Mouse (Mus musculus): ENCODE measurements around the gene Clasrp.

Gene Clasrp

DNA sequence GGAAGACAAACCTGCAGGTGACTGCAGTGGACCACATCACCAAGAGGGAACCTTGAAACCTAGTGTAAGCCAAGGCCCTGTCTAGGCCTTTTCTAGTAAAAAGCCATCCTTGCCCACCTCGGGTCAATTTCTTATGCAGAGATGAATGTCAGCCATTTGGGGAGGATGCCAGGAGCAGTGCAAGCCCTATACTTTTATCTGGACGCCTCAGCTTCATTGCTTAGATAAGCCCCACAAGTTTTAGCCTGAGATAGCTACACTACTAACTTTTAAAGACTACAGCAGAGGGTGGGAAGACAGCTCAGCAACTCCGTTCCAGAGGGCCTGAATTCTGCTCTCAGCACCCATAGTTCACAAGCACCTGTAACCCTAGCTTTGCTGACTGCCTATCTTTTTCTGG lies 40.4 kb downstream of the Clasrp start:
- DNase-seq (ENCODE audit: low spot score), result no peak

DNA sequence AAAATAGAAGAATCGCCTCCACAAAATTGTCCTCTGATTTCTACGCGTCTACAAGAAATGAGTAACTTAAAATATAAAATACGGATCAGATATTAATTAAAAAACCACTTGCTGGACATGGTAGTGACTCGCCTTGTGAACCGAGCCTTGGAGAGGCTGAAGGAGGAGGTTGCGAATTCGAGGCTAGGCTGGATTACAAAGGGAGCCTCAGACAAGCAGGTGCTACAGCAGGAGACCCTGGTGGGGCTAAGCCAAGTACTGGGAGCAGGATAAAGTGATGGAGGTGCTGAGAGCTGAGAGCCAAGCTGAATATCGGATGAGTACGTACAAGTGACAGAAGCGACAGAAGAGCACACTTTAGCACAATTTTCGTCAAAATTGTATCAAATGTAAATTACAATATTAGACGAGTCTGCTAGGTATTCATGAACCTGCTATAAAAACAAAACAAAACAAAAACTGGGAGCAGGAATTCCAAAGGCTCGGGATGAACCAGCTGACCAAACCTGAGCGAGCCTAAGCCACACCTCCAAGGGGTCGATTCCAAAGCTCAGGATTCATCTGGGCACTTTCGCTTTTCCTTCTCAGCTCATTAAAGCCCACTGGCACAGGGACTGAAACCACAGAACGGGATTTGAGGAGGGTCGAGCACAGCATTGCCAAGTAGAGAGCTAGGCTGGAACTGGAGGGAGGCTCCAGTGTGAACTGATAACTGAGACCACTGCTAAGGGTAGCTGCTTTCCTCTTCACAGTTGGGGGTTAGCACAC lies 41.5 kb downstream of the Clasrp start, which contains the start of gene Ppp1r37:
Ppp1r37 (minus strand) TSS at position 434 of the 768 bp plus-strand sequence.
- DNase-seq (ENCODE audit: low spot score), result peak; percentile 35

DNA sequence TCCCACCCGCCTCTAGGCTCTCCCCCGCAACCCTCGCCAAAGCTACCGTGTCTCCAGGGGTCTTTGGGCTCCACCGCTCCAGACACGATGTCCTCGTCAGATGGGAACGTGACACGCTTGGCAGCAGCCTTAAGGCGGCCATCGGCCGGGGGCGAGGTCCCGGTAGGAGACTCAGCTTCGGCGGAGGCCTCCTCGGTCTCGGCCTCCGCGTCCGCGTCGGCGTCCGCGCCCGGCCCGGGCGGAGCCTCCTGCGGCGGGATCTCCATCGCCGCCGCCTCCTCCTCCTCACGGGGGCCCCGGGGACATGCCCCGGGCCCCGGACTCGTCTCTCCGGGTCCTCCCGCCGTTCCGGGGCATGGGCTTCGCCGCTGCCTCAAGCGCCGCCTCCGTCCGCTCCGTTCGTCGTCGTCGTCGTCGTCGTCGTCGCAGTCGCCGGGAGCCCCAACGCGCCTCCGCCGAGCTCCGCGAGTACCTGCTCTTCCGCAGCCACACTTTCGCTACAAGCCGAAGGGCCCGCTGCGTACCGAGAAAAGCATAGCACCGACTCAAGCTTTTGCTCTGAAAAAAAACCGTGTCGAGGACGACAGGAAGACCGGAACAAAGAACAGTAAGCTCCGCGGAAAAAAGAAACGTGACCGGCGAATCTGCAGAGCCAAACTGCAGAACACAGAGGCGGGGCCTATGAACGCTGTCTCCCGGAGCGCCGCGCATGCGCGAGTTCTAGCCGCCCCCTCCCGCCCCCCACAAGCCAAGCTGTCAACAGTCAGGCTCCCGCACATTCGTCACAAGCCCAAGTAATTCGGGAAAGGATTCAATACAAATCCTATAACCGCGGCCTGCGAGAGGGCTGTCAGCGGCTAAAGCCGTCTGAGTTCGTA lies 42.3 kb downstream of the Clasrp start:
- DNase-seq (ENCODE audit: low spot score), result peak; percentile 82

DNA sequence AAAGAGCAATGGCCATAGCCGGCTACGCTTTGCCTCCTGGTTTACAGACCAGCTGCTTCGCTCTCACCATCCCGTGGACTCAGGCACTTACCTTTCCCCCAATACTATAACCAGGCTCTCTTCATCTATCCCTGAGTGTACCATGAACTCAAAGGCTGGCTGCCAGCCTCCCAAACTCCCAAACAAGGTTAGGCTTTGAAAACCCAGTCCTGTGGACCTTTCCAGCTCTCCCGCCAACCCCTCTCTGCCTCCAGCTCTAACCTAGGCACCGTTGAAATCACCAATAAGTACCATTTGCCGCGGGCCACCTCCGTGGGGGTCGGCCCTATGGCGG lies 42.9 kb downstream of the Clasrp start:
- DNase-seq (ENCODE audit: low spot score), result no peak

DNA sequence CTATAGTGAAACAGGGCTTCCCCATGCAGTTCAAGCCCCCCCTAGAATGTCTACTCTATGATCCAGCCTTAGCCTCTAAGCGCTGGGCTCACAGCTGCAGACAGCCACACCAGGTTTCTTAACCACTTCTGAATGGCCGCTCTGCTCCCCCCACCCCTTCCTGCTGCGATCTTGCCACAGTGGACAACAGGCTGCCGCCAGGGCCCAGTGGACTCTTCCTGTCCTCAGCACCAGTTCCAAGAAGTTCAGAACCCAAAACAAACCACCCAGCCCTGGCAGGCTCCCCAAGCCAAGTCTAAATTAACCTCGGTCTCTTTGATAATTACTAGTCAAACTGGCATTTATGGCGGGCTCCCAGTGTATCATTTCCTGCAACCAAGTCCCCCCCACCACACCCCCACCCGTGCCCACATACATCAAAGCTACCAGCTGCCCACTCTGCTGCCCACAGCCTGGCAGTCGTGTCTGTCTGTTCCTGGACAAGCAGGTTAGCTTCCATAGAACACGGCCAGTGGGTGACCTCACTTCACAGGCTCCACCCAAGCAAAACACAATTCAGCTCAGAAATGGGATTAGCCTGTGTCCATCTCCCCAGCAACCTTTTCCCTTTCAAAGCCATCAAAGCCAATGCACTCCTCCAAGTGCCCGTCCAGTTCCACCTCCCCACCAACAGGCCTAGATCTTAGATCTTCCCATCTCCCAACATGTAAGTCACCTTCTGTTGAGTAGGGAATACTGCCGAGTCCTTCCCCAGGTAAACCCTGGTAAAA lies 43.6 kb downstream of the Clasrp start:
- peak; percentile 19 for DNase-seq (ENCODE audit: low spot score)

DNA sequence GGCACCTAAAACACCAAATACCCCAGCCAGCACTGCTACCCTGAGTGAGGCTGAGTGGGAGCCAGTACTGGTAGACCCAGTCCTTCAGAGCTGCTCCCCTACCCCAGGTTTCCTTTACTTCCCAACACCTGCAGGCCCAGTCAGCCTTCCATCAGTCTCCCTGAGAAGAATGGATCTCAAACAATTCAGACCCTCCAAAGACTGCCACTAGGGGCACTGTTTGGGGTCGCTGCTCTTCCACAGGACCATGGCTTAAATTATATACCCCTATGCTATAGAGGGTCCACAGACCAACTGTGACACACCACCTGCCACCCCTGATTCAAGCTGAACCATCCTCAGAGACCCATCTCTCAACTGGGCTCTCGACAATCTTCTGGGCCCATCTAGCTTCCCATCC lies 45.3 kb downstream of the Clasrp start:
- no peak for DNase-seq (ENCODE audit: low spot score)

DNA sequence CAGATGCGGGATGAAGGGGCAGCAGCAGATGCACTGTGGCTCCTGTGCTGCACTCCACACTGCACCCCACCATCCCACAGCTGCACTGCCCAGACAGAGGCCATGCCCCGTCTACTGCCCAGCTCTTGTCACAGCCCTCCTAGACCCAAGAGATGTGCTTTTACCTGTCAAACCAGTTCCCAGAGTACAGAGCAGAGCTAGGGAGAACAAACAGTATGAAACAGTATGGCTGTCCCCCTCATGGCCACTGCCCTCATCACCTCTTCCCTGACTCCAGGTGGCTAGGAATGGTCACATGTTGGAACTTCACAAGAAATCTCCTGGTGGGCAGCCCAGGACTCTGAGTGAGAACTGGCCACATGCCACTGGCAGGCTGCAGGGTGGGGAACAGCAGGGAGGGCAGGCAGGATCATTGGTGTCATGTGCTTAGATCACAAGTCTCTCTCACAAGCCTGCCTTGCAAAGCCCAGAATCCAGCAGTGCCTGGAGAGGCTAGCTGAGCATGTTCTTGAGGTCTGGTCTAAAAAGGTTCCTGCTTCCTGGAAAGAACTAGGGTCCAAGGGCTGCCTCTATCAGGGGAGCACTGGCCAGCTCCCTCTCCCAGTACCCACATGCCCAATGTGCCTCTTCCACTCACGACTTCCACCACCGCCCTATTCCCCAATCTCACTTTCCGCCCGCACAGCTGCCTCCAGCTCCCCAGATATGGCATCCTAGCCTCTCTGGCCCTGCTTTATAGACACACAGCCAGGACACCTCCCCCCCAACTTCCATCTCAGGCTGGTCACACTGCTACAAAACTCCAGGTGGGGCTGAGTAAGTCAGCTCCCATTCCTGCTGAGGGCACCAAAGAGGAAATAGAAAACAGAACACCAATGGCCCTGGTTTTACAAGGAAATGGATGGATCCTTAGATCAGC lies 46.0 kb downstream of the Clasrp start:
- no peak for DNase-seq (ENCODE audit: low spot score)

DNA sequence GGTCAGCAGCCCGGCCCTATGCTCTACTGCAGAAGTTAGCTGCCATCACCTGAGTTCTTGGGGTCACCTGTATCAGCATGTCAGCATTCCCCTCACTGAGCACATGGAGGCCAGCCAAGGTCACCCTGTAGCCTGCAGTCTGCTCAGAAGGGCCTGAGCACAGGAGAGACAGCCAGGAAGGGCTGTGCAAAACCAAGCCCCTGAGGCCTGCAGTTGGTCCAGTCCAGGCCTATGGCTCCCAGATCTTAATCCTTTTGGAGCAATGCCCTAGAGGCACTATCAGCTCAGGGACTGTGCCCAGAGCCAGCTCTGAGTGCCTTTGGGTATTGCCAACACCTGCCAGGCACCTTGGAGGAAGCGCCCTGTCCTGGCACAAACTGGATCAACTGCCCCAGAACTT lies 47.2 kb downstream of the Clasrp start:
- DNase-seq (ENCODE audit: low spot score), result no peak

DNA sequence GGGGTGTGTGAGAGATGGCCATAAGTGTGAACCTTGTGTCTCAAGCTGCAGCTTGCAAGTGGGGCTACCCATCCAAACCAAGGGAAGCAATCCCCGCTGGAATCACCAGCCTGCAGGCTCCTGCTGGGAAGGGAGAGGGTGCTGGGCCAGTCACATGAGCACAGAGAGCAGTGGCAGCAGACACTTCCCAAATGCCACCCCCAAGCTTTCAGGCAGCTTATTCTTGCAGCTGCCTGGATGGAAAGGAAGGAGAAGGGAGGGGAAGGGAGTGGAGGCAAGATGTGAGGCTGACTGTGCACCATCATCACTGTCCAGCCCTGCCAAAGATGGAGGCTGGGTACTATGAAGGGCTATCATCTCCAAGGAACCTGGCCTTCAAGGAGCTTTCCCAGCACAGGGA lies 50.1 kb downstream of the Clasrp start:
- DNase-seq (ENCODE audit: low spot score), result no peak

DNA sequence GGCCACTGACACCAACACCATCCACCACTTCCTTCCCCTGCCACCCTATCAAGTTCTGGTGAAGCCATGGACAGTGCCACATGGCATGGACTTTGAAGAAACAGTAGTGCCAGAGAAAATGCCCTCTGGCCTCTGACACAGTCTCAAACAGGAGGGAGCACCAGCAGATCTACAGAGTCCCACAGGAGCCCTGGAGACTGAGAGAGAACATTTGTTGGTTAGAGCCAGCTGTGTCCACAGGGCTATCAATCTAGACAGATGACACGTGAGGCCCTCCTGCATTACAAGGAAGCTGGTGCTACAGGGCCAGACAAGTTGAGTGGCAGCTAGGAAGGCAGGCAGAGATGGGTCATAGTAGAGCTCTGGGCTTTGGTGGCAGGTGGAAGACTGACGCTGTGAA lies 51.8 kb downstream of the Clasrp start:
- DNase-seq (ENCODE audit: low spot score), result no peak

DNA sequence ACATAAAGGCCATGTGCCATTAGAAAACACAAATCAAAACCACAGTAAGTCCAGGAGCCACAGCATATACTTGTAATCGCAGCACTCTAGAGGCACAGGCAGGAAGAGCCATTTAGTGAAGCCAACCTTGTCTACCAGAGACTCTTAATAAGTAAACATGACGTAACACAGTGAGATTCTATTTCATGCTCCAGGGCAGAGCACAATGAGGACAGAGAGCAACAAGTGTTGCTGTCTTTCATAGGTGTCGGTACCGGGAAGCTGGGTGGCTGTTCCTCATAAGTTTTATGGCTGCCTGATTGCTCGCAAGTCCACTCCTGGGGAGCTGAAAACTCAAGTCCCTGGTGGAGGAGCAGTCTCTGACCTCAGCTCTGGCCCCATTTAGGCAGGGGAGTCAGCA lies 52.7 kb downstream of the Clasrp start:
- no peak for DNase-seq (ENCODE audit: low spot score)

DNA sequence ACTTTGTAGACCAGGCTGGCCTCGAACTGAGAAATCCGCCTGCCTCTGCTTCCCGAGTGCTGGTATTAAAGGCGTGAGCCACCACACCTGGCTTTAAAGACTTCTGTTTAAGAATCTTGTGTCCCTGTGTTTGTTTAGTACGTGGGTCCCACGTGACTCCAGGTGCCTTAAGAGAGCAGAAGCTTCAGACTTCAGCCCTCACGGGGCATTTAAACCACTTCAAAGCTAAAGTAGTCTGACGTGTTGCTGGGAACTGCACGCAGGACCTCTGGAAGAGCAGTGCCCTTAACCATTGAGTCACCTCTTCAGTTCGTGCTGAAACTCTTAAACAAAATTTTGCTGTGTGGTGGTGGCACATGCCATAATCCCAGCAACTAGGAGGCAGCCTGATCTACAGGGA lies 54.9 kb downstream of the Clasrp start:
- no peak for DNase-seq (ENCODE audit: low spot score)

DNA sequence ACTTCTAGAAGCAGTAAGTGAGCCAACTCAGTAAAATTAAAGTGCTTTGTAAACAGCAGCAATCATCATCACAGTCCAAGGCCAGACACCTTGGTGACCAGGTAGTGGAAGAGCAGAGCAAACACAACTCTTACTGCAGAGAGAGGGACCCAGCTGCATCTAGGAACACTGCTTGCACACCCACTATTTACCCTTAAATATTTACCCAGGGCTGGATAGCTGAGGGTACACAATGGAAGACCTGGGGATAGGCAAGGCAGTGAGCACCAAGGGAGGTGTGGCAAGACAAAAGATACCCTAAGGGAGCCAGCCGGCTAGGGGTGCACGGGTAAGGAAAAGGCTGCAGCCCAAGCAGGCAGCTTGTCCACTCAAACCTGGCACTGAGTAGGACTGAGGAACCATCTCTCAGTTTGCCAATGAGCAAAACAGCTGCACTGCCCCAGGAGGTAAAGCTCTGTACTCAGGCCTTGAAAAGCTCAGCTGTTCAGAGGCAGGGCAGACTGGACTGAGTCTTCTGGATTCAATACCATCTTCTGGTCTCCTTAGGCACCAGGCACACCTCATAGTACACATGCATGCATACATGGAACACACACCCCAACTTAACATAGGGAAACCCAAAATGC lies 56.8 kb downstream of the Clasrp start:
- DNase-seq (ENCODE audit: low spot score), result no peak

DNA sequence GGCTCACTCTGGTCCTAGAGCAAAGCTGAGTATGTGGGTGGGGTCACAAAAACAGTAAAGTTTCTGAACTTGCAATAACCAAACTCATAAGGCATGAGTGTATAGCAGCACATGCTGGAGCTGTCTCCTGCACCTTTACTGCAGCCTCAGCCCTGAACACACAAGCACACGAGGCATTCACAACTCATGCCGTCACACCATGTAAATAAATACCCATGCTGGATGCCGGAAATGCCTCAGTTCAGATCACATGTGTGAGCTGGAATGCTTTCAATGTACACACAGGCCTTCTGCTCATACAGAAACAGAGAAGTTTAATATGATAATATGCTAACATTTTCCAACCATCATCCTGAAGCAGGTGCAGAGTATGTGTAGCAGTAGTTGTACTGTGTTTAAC lies 58.3 kb downstream of the Clasrp start:
- DNase-seq (ENCODE audit: low spot score), result no peak

DNA sequence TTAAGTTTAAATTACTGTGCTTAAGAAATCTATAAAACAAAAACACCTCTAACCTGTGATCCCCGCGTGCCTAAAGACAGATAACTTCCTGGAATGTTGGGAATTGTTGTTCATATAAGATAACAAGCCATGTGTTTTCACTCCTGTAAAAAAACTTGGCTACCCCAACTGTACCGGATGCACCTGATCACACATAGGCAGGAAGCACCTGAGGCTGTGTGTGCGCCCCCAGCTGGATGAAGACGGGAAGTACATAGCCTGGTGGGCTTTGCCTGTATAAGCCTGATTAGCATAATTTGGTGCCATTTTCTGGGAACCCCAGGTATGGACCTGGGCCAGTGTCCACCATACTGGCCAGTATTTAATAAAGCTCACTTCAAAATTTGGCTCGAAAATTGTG lies 60.7 kb downstream of the Clasrp start:
- no peak for DNase-seq (ENCODE audit: low spot score)

DNA sequence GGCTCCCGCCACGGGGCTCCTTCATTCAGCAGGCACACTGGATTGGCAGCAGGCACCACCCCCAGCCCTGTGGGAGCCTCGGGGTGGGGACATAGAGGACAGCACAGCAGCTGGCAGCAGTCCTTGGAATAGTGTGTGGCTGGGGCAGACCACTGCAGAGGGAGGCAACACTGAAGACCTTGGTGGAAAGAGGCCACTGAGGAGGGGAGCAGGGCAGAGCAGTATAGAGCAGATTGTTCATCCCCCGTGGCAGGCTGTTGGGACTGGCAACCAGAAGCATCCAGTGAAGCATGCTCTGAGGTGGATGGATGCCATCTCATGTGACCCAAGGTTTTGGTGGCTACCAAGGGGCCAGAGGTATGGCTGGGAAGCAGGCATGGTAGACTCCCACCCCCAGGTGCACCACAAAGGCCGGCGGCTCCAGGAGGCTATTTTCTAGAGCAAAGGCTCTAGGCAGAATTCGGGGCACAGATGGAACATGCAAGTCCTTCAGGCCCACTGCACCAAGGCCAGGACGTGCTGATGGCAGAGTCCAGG lies 62.1 kb downstream of the Clasrp start:
- DNase-seq (ENCODE audit: low spot score), result no peak

DNA sequence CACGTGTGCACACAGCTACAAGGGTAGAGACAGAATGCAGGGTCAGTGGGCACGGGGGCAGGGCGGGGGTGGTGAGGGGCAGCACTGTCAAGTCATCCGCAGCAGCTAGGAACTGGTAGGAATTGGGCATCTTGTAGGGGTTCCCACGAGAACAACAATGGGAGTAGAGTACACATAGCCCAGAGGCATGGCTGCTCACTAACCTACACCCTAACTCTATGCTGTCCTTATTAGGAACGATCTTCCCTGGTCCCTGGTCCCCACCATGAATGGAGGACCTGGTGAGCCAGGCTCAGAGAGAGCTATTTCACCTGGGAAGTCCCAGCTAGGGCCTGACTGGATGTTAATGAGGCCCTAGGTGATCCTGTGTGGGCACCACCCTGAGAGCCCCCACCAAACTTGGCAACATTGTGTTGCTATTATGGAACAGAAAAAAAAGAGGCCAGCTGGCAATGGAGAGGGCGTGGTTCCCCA lies 62.6 kb downstream of the Clasrp start:
- DNase-seq (ENCODE audit: low spot score), result no peak

DNA sequence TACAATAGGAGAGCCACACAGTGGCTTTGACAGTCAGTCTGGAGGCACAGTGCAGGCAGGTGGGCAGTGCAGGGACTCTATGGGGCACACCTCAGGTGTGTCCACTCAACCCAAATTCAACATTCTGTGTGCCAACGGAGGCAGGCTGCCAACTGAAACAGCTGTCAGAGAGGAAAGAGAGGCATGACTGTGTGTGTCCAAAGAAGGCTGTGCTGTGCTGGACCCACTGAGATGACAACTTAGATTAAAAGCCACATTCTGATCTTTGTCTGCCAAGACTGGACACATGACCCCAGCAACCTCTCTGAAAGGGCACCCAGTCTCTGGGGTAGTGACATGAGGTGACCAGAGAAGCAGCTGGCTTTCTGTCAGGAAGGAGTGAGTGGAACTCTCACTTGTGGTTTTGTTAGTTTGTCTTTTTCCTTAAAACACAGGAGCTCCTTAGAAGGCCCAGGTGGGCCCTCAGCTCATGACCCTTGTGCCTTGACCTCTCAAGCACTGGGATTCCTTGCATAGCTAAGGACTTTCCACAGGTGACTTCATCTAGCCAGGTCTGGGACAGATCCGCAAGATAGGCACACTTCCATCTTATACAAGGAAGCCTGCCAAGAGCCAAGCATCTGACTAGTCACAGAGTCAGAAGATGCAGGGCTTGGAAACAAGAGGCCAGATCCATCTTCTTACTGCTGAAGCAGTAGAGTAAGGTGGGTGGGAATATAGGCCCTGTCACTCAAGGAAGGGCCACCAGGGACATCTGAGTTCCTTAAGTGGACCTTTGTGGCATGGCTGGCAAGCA lies 63.3 kb downstream of the Clasrp start:
- no peak for DNase-seq (ENCODE audit: low spot score)

DNA sequence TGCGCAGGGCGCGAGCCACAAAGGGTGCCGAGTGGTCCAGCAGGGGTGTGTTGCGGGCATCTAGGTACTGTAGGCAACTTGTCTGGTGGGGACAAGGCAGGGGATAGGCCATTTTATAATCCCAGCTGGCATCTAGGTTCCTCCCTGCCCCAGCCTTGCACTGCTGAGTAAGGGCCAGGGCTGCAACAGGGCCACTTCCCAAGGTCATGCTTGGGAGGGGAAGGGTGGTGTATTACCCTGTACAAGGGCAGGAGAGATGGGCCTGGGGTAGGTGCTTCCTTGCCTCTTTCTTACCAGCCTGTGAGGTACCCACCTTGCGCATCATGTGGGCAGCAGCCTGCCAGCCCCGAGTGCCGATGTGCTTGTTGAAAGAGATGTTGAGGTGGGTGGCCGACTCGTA lies 69.6 kb downstream of the Clasrp start:
- no peak for DNase-seq (ENCODE audit: low spot score)

DNA sequence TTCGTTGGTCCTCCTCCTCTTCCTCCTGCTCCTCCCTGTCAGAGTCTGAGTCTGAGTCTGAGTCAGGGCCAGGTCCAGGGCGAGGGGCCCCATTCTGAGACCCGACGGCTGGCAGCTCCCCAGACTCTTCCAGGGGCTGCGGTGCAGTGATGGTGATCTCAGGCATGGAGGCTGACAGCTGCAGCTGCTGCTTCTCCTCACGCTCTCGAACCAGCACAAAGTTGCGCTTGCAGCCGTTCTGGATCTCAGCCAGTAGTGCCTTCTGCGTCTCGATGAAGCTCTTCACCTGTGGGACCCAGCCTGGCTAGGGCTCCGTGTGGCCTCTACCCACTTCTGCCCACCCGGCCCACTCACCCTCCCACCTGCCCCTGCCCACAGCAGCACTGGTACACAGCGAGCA lies 72.0 kb downstream of the Clasrp start:
- DNase-seq (ENCODE audit: low spot score), result no peak
